Mouse (Mus musculus): Measurements from ENCODE around the gene Pim1.

DNA sequence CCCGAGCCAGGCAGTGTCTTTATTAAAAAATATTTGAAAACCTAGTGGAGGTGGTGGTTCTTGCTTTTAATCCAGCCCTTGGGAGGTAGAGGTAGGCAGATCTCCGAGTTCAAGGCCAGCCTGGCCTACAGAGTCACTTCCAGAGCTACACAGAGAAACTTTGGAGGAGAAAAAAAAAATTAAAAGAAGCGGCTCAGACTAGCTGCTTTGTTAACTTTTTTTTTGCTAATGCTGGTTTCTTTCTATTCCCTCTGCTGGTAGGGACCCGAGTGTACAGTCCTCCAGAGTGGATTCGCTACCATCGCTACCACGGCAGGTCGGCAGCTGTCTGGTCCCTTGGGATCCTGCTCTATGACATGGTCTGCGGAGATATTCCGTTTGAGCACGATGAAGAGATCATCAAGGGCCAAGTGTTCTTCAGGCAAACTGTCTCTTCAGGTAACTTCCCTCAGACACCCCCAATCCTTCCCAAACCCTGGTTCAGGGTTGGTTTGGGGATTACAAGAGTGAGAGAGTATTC, 3.0 kb downstream of the Pim1 start:
- TF ChIP-seq POLR2A (IDR thresholded peaks at IDR 0.05; ENCODE audit: borderline replicate concordance, low read depth, low read length) (no peak), CTCF (IDR thresholded peaks at IDR 0.05; ENCODE audit: low read depth, low read length) (no peak)

All from bone marrow macrophage, adult 2 months (primary cell).